Mouse (Mus musculus): ENCODE measurements around the gene Amz1.

The Amz1 gene

GRCm38 (mm10) chr5:140723822-140724221, at the start of gene Amz1:
Gene Amz1, plus strand, starts transcription at chr5:140724127.
- no peak for DNase-seq (ENCODE audit: low spot score in 2 of 2)

GRCm38 (mm10) chr5:140675079-140675478, 48.8 kb upstream of the Amz1 start:
- no peak for DNase-seq (ENCODE audit: low spot score in 2 of 2)

- no peak for DNase-seq (ENCODE audit: low spot score in 2 of 2)
These were observed 48.3 kb upstream of the Amz1 start for GRCm38 (mm10) chr5:140675640-140676039.

- no peak for DNase-seq (ENCODE audit: low spot score in 2 of 2)
These were observed 46.8 kb upstream of the Amz1 start for GRCm38 (mm10) chr5:140677137-140677536.

- no peak for DNase-seq (ENCODE audit: low spot score in 2 of 2)
These were observed 43.9 kb upstream of the Amz1 start for GRCm38 (mm10) chr5:140680051-140680450.

- no peak for DNase-seq (ENCODE audit: low spot score in 2 of 2)
These were observed 43.0 kb upstream of the Amz1 start for GRCm38 (mm10) chr5:140680950-140681349.

GRCm38 (mm10) chr5:140682113-140682512, 41.8 kb upstream of the Amz1 start:
- no peak for DNase-seq (ENCODE audit: low spot score in 2 of 2)

GRCm38 (mm10) chr5:140684343-140685148, 39.4 kb upstream of the Amz1 start:
- no peak for DNase-seq (ENCODE audit: low spot score in 2 of 2)

- no peak for DNase-seq (ENCODE audit: low spot score in 2 of 2)
These were observed 35.5 kb upstream of the Amz1 start for GRCm38 (mm10) chr5:140688434-140688833.

- no peak for DNase-seq (ENCODE audit: low spot score in 2 of 2)
These were observed 27.9 kb upstream of the Amz1 start for GRCm38 (mm10) chr5:140695987-140696386.

- no peak for DNase-seq (ENCODE audit: low spot score in 2 of 2)
These were observed 24.2 kb upstream of the Amz1 start for GRCm38 (mm10) chr5:140699776-140700175.

GRCm38 (mm10) chr5:140701661-140702060, 22.3 kb upstream of the Amz1 start:
- DNase-seq (ENCODE audit: low spot score in 2 of 2): peak in 1 of 2 experiments; percentile 13

GRCm38 (mm10) chr5:140702103-140702513, 21.8 kb upstream of the Amz1 start, which contains the start of gene Iqce:
Gene Iqce, minus strand, starts transcription at chr5:140702378.
- DNase-seq (ENCODE audit: low spot score in 2 of 2): peak; percentile 90 to 92

- DNase-seq (ENCODE audit: low spot score in 2 of 2): peak; percentile 12 to 23
These were observed 21.2 kb upstream of the Amz1 start for GRCm38 (mm10) chr5:140702618-140703175.

- no peak for DNase-seq (ENCODE audit: low spot score in 2 of 2)
These were observed 20.2 kb upstream of the Amz1 start for GRCm38 (mm10) chr5:140703480-140704377.

- peak; percentile 100 for DNase-seq (ENCODE audit: low spot score in 2 of 2)
These were observed 19.3 kb upstream of the Amz1 start, which contains the start of gene Brat1 for GRCm38 (mm10) chr5:140704378-140705251. Gene Brat1, plus strand, starts transcription at chr5:140705011.

- peak in 1 of 2 experiments; percentile 18 for DNase-seq (ENCODE audit: low spot score in 2 of 2)
These were observed 18.3 kb upstream of the Amz1 start for GRCm38 (mm10) chr5:140705501-140706171.

GRCm38 (mm10) chr5:140710315-140710714, 13.6 kb upstream of the Amz1 start:
- no peak for DNase-seq (ENCODE audit: low spot score in 2 of 2)

GRCm38 (mm10) chr5:140711040-140711439, 12.9 kb upstream of the Amz1 start:
- no peak for DNase-seq (ENCODE audit: low spot score in 2 of 2)

- no peak for DNase-seq (ENCODE audit: low spot score in 2 of 2)
These were observed 3.2 kb upstream of the Amz1 start for GRCm38 (mm10) chr5:140720773-140721172.

Data from heart, adult 9 months (tissue).